Mouse (Mus musculus): ENCODE measurements at regions not wholly inside any gene's neighbourhood (a gene's known extent, or its start where the extent isn't known, plus 50 kb on each side); places are given as distances from the start of the nearest gene placed in this dataset.

DNA sequence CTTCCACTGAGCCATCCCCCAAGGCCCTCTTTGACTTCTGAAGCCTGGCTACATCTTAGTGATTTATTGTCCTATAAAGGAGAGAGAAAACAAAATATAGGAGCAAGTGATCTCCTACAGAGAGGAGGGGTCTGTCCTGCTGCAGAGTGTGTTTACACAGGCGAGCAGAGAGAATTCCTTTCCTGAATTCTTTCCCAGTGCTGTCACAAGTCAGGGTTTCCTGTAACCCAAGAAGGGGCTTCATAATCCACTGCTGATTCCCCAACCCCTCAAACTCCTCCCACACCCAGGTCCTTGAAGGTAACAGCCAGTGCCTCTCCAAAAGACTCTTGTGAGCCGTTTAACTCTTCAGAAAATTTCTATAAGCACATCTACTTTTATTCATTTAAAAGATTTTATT is 66.8 kb upstream of the Tpm1 start:
- no peak for DNase-seq

GRCm38 (mm10) chr9:67114099-67114498 is 64.9 kb upstream of the Tpm1 start:
- no peak for DNase-seq

- no peak for DNase-seq
Measured at GRCm38 (mm10) chr9:67111836-67112584, 62.8 kb upstream of the Tpm1 start.

GRCm38 (mm10) chr9:67107938-67108337 is 58.7 kb upstream of the Tpm1 start:
- no peak for DNase-seq

- DNase-seq: no peak
Measured at GRCm38 (mm10) chr9:67105867-67106266, 56.7 kb upstream of the Tpm1 start.

DNA sequence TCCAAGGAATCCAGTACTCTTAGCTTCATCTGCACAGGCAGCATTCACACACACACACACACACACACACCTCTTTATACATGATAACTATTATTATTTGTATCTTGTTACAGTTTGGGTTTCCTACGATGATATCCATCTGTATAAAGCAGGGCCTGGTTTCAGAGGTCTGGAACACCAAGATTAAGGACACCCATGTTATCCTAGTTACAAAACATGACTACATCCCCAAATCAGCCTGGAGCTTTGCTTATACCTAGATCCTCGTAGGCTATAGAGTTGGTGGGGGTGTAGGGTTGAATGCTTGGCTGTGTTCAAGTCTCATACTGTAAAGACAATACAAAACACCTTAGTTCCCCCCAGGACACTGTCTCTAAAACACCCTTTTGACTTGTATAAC is 56.0 kb upstream of the Tpm1 start:
- no peak for DNase-seq

DNA sequence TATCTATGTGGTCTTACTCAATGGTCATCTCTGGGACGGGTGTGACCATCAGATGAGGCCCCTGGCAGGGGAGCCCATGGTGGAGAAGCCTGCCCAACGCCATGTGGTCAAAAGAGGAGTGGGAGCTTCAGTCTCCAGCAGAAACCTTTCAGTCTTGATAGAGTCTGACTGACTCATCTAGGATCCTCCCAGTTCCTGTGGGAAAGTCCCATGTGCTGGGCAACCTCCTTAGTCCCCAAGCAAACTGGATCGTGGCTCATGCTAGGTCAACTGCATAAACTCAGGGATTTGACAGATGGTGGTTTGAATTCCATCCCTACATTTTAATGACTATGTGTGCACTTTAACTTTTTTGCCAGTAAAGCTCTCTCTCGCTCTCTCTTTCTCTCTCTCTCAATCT is 55.4 kb upstream of the Tpm1 start:
- DNase-seq: no peak

DNA sequence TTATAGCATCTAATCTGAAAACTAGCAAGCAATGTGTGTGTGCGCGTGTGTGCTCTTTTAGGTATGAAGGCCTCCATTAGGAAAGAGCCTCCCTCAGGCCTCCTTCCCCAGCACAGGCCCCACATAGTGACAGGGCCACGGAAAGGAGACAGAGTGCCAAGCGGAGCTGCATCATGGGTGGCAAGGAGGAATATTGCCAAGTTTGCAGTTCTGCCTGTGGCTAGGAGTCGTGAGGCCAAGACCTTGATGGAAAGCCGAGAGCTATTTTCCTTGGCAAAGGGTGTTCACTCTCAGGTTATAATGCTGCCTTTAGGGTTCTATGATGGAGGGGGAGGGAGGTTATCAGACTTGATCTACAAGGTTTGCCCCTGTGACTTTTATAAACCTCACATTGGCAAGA is 53.4 kb upstream of the Tpm1 start:
- DNase-seq: no peak

- no peak for DNase-seq
Measured at GRCm38 (mm10) chr9:67099471-67099870, 50.3 kb upstream of the Tpm1 start.

Data from cerebellum, adult 8-10 months (tissue).